16 mouse cellular contexts compared by ENCODE assay signal in the genomic region with DNA sequence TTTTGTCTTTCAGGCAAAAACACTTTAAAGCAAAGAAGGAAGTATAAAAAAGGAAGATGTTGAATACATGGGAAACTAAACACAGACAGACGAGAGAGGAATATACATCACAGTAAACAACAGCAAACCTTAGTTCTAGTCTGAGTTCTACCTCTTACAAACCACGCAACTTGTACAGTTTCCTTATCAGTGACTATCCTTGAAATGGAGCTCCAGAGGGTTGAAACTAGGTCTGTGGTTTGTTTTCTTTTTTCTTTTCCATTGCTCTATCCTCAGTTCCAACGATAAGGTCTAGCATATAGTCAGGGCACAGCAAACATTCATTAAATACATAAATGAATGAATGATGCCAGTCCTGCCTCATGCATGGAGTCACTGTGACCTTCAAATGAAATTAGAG.
"Had no signal": no experiment of that assay in that cellular context is flagged by ENCODE, and none has a peak within 500 bp of the region (broad histone marks: within the 10 kb centered on the region; RNA-seq: fewer than 3 reads in every experiment).

No protein-coding gene starts in this region.

- H3K4me2 ChIP-seq: limb, embryonic 15.5 days; lung, embryonic 14.5 days; midbrain, embryonic 12.5 days; neural tube, embryonic 13.5 days had no signal

- H3K27ac ChIP-seq: kidney, postnatal 0 days; layer of hippocampus, adult 2 months; left cerebral cortex, adult 2 months; limb, embryonic 15.5 days; midbrain, embryonic 12.5 days; neural tube, embryonic 13.5 days had no signal

- ATAC-seq: midbrain, embryonic 16.5 days had no signal

- DNase-seq: kidney, adult 11 months; kidney, adult 9 months; kidney, postnatal 36 days; lung, embryonic 14.5 days; lung, postnatal 10 days; lung, postnatal 4 days; retina, postnatal 1 day; thymus, postnatal 4 days had no signal

- H3K4me3 ChIP-seq: layer of hippocampus, adult 2 months; left cerebral cortex, adult 2 months; limb, embryonic 15.5 days; megakaryocyte, embryonic 14.5 days; midbrain, embryonic 12.5 days; neural tube, embryonic 13.5 days had no signal

- H3K9me3 ChIP-seq: limb, embryonic 15.5 days; megakaryocyte, embryonic 14.5 days; midbrain, embryonic 12.5 days; neural tube, embryonic 13.5 days had no signal

- H3K36me3 ChIP-seq: limb, embryonic 15.5 days; midbrain, embryonic 12.5 days; neural tube, embryonic 13.5 days had no signal

- H3K27me3 ChIP-seq: limb, embryonic 15.5 days had no signal

- H3K4me1 ChIP-seq: limb, embryonic 15.5 days; megakaryocyte, embryonic 14.5 days; midbrain, embryonic 12.5 days; neural tube, embryonic 13.5 days had no signal

- H3K9ac ChIP-seq: limb, embryonic 15.5 days; lung, embryonic 14.5 days; midbrain, embryonic 12.5 days; neural tube, embryonic 13.5 days had no signal
